Mouse (Mus musculus) erythroblast, embryonic 14.5 days (primary cell): Measurements from ENCODE around the gene Zfp618. TPM values are rescaled to one million over a fixed set of nuclear protein-coding genes. Genes with fewer than 3 reads are reported as not detected.

Experiments
- H3K27me3 ChIP-seq: 2 replicates; pipeline ENCODE4 v1.6.1; 2012; ENCODE audit warnings: inconsistent platforms; ENCODE audit not compliant: control insufficient read depth
- H3K36me3 ChIP-seq: 2 replicates; pipeline ENCODE4 v1.6.1; 2012; ENCODE audit warnings: mild to moderate bottlenecking, inconsistent platforms; ENCODE audit not compliant: control insufficient read depth
- H3K4me1 ChIP-seq: 2 replicates; pipeline ENCODE4 v1.6.1; 2012; ENCODE audit warnings: inconsistent platforms; ENCODE audit not compliant: control insufficient read depth
- H3K4me3 ChIP-seq: replicated peaks from 2 replicates; pipeline ENCODE3; 2012; ENCODE audit warnings: moderate library complexity, mild to moderate bottlenecking, inconsistent platforms
- H3K9me3 ChIP-seq: 2 replicates; pipeline ENCODE4 v1.6.1; 2012; ENCODE audit warnings: low read length, inconsistent platforms, mixed read lengths; ENCODE audit not compliant: control insufficient read depth
- GATA1 ChIP-seq: IDR thresholded peaks from 2 replicates; pipeline ENCODE4 v1.6.1; 2012; ENCODE audit warnings: low read length, inconsistent platforms, mixed read lengths
- TAL1 ChIP-seq: IDR thresholded peaks from 3 replicates; pipeline ENCODE4 v1.6.1; 2012; ENCODE audit warnings: low read length, inconsistent platforms, mixed read lengths
- polyA plus RNA-seq: library from polyadenylated mRNA; stranded (reverse); fragments of >175 nt; gene quantifications from 2 replicates; pipeline ENCODE4 v1.2.3, GENCODE M21; 2012

Gene Zfp618
- polyA plus RNA-seq, 1 experiment, result not detected

DNA sequence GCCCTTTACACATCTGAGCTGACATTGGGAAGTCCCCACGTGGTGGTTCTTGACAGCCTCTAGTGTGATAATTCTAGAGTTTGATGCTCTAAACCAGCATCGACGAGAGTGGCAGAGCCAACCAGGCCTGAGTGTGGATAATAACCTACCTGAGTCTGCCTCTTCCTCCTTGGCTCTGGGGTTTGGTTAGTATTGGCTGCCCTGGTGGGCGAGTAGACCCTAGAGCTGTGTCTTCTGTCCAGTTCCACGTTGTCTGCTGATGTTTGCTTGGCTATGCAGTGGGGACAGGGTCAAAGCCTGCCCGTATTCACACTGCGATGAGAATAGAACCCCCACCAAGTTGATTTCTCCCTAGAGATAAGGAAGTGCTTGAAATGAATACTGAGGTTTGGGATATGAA lies 58.1 kb downstream of the Zfp618 start:
- Histone ChIP-seq H3K9me3 (peaks cover 5% of the 10 kb centered on the region), H3K27me3 (no peaks in the 10 kb centered on the region), H3K36me3 (no peaks in the 10 kb centered on the region), H3K4me3 (no peak overlapping the region), H3K4me1 (no peaks in the 10 kb centered on the region)
- TF ChIP-seq GATA1 (no peak), TAL1 (no peak)

DNA sequence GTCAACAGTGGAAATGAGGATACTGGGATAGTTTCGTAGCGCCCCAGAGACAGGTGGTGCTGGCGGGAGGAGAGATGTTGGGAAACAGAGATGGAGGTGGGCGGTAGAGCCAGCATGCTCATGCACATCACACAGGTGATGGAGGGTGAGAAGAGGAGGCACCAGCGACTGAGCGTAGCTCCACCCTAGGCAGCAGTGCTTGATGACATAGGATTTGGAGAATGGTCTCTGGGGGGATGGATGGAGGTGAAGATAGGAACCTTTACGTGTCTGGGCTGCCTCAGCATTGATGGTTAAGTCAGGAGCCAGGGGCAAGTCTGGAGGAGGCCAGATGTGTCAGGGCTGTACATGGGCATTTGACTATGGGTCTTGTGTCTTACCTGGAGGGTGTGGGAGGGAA lies 58.7 kb downstream of the Zfp618 start:
- Histone ChIP-seq H3K36me3 (no peaks in the 10 kb centered on the region), H3K4me3 (no peak overlapping the region), H3K4me1 (no peaks in the 10 kb centered on the region), H3K9me3 (peaks cover 5% of the 10 kb centered on the region), H3K27me3 (no peaks in the 10 kb centered on the region)
- TF ChIP-seq TAL1 (no peak), GATA1 (no peak)

DNA sequence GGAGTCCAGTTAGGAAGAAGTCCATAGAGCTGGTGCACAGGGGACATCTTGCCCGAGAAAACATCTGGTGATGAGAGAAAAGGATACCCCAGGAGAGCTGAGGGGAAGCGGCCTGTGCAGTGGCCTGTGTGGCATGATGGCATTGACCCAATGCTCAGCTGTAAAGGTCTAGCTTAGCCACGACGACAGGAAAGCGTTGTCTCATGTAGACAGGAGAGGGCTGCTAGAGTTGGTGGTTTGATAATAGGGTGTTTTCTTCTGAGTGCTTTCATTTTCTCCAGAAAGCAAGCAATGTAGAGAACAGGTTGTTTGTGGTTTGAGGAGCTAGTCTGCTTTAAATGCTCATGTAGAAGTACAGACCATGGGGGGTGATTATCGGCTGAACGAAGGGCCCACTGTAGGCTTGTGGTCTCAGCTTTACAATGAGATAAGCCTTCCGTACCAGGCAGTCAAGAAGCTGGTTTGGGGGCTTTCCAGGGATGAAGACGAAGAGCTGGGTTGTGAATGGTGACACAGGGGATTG lies 59.4 kb downstream of the Zfp618 start:
- Histone ChIP-seq H3K9me3 (peaks cover 5% of the 10 kb centered on the region), H3K27me3 (no peaks in the 10 kb centered on the region), H3K36me3 (no peaks in the 10 kb centered on the region), H3K4me1 (no peaks in the 10 kb centered on the region), H3K4me3 (no peak overlapping the region)
- TF ChIP-seq GATA1, result no peak
- TF ChIP-seq TAL1, result no peak

DNA sequence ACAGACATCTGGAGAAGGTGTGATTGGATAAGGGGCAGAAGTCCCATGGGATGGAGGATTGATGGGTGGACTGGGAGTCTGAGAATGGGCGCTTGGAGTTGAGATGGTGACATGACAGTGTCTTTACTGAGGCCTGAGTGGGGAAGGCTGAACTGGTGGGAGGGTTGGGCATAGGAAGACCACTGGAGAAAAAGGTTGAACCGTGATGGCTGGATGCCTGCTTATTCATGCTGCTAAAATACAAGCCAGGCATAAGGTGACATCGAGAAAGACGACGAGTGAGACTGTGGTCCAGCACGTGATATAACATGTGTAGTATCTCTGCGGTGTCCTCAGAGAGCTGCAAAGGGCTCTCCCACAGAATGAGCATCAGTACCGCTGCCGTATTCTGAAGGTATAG lies 59.9 kb downstream of the Zfp618 start:
- no peaks in the 10 kb centered on the region for H3K27me3 ChIP-seq
- no peak overlapping the region for H3K4me3 ChIP-seq
- peaks cover 5% of the 10 kb centered on the region for H3K9me3 ChIP-seq
- H3K36me3 ChIP-seq, result no peaks in the 10 kb centered on the region
- no peaks in the 10 kb centered on the region for H3K4me1 ChIP-seq
- TF ChIP-seq TAL1 (no peak), GATA1 (no peak)

DNA sequence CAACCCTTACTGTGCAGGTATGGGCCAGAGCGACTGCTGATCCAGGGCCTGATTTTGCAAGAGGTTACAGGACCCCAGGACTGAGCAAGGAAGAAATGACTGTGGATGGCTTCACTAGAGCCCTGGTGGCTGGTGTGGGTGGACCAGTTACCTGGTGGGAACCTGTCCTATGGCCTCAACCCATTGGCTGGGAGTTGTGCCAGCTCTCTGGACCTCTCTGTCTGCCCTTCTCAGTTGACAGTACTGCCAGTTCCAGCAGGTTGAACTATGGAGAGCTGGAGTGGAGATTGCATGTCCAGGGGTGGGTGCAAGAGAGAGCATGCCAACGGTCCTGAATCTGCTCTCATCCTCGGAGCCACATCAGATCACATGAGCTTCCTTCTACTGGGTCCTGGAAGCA lies 60.9 kb downstream of the Zfp618 start:
- H3K9me3 ChIP-seq, result peaks cover 5% of the 10 kb centered on the region

DNA sequence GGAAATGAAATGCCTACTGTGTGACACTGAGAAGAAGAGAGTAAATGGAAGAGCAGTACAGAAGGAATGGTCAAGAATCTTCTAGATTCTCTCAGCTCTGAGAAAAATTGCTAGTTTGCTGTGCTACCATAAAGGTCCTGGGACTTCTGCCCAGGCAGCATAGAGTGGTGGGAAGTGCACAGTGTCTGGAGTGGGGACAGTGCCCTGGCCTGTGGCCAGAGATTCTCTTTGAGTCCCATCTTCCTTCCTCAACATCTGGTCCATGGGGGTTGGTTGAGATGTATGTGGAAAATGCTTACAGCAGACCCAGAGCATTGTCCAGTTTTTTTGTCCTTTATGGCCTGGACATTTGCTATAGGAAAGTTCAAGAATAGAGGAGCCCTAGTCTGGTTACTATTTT lies 62.1 kb downstream of the Zfp618 start:
- TF ChIP-seq TAL1, result no peak
- no peak for TF ChIP-seq GATA1
- Histone ChIP-seq H3K4me3 (no peak overlapping the region), H3K27me3 (no peaks in the 10 kb centered on the region), H3K9me3 (peaks cover 5% of the 10 kb centered on the region), H3K36me3 (no peaks in the 10 kb centered on the region), H3K4me1 (no peaks in the 10 kb centered on the region)

More for the DNA sequence above, 60.9 kb downstream of the Zfp618 start:
- no peaks in the 10 kb centered on the region for H3K36me3 ChIP-seq
- no peaks in the 10 kb centered on the region for H3K4me1 ChIP-seq
- no peaks in the 10 kb centered on the region for H3K27me3 ChIP-seq
- H3K4me3 ChIP-seq, result no peak overlapping the region
- TF ChIP-seq GATA1 (no peak), TAL1 (no peak)

DNA sequence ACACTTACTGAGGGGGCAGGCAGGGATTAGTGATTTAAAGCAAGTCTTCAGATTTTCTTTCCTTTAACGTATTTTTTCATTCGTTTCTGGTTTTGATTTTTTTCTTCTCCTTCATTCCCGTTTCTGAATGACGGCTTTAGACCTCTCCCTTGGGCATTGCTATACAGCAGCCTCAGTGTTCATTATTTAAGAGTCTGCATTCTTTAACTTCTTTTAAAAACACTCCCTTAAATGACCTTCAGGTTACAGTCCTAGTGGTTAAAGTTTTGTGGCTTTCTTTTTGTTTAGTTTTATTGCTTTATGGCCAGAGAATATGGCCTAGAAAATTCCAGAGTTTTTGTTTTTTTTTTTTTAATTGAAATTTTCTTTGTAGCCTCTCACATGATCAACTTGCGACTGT lies 64.8 kb downstream of the Zfp618 start:
- TF ChIP-seq GATA1 (no peak), TAL1 (no peak)
- H3K27me3 ChIP-seq, result no peaks in the 10 kb centered on the region
- no peak overlapping the region for H3K4me3 ChIP-seq
- no peaks in the 10 kb centered on the region for H3K4me1 ChIP-seq
- no peaks in the 10 kb centered on the region for H3K36me3 ChIP-seq
- H3K9me3 ChIP-seq, result no peaks in the 10 kb centered on the region

DNA sequence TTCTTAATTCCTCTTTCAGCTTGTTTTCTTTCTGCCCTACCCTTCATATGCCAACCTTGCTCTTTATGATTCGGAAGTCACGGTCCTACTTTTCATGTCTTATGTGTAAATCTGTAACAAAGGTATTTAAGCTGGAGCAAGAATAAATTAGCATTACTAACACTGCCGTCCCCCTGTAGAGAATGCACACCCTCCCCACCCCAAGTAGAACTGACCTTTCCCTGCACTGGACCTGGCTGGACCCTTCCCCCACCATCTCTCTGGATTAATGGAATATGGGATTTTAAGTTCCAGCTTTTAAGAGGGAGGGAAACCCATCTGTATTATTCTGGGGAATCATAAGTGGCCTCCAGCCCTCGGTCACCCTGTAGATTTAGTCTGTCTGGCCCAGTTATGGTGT lies 65.9 kb downstream of the Zfp618 start:
- no peaks in the 10 kb centered on the region for H3K27me3 ChIP-seq
- H3K36me3 ChIP-seq, result no peaks in the 10 kb centered on the region
- no peak overlapping the region for H3K4me3 ChIP-seq
- H3K9me3 ChIP-seq, result no peaks in the 10 kb centered on the region
- TF ChIP-seq TAL1, result no peak
- no peak for TF ChIP-seq GATA1
- no peaks in the 10 kb centered on the region for H3K4me1 ChIP-seq

DNA sequence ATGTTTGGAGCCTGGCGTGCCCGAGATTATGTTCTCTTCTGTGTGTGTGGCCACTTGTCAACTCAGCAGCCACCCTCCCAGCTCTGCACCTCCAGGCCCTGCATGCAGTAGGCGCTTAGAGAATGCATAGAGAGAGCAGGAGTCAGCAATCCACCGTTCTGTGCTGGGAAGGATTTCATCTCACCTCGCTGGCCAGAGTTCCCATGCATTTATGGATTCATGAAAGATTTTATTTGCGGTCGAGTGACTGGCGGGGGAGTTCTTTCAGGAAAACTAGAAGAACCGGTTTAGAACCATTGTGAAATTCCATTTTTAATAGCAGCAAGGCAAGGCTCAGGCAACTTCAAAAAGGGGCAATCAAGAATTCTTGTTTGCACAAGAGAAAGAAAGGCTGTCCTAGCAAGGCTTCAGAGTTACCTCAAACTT lies 67.2 kb downstream of the Zfp618 start:
- Histone ChIP-seq H3K27me3 (no peaks in the 10 kb centered on the region), H3K4me1 (no peaks in the 10 kb centered on the region), H3K9me3 (no peaks in the 10 kb centered on the region), H3K4me3 (no peak overlapping the region), H3K36me3 (no peaks in the 10 kb centered on the region)
- no peak for TF ChIP-seq TAL1
- TF ChIP-seq GATA1, result no peak

DNA sequence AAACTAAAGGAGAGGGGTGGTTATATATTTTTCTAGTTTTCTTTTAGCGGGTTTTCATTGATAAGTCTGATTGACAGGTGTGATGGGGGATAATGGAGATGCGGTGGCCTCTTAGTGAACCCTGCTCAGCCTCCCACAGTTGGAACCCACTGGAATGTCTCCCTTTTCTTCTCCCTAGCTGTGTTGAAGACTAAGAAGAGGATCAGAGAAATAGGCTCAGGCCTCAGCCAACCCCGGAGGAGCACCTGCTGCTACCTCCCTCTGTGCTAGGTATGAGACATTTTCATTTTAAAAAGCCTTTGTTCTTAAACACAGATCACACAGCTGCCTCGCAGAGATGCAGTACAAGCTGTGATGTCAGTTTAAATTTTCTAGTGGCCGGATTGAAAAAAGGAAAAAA lies 68.4 kb downstream of the Zfp618 start:
- TF ChIP-seq TAL1 (no peak), GATA1 (no peak)
- H3K9me3 ChIP-seq, result no peaks in the 10 kb centered on the region
- H3K4me1 ChIP-seq, result no peaks in the 10 kb centered on the region
- H3K36me3 ChIP-seq, result no peaks in the 10 kb centered on the region
- H3K4me3 ChIP-seq, result no peak overlapping the region
- no peaks in the 10 kb centered on the region for H3K27me3 ChIP-seq
